In the genomic region with DNA sequence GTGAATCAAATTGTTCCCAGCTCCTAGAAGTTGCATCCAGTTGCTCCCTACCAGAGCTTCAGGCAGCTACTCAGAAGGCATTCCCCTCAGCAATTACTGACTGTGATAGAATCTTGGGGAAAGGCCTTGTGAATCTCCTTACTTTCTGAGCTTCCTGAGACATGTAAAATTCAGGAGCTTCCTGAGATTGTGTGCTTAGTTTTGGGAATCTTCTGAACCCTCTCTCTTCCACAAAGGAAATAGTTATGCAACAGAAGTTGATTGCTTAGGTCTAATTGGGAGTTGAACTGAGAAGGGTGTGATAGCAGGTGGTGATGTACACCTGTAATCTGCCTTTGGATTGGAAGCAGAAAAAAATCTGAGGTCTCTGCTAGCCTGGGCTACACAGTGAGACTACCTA, we compare ENCODE assay signal across 8 mouse cellular contexts. TPM values are rescaled to one million over a fixed set of nuclear protein-coding genes. Genes with fewer than 3 reads are reported as not detected.
DNase-seq lines count a peak whose midpoint lies in the region; ATAC-seq and TF ChIP-seq lines count a peak whose summit lies in the region.

Gene Lsm14a, minus strand, starts transcription at position 101 of the 400 bp plus-strand sequence.

- no peak within 1 kb of the TSS for H3K4me3 ChIP-seq in cerebellum, adult 2 months (replicated peaks; ENCODE audit: insufficient read depth, low read depth, low read length)
- H3K4me3 ChIP-seq in gastrocnemius, adult 2 months, result no peak within 1 kb of the TSS
- H3K4me3 ChIP-seq in hindbrain, postnatal 0 days (ENCODE audit: low read length), result no peak within 1 kb of the TSS

- no peak for DNase-seq in cerebellum, adult 2 months
- DNase-seq in adrenal gland, adult 2 months, result no peak
- DNase-seq in gastrocnemius, adult 2 months, result no peak
- no peak for DNase-seq in hindbrain, postnatal 0 days (ENCODE audit: low spot score)
- no peak for DNase-seq in spleen, postnatal 10 days (ENCODE audit: low spot score in 2 of 2)
- no peak for DNase-seq in B cell, adult 2 months

- peaks cover 7% of the 10 kb centered on the region for H3K4me1 ChIP-seq in cerebellum, adult 2 months (ENCODE audit: control insufficient read depth, insufficient read depth, low read length)
- peaks cover 6% of the 10 kb centered on the region; the same call in 1 of the 2 replicates for H3K4me1 ChIP-seq in hindbrain, postnatal 0 days (ENCODE audit: insufficient read depth, low read length)

- H3K36me3 ChIP-seq in hindbrain, postnatal 0 days (ENCODE audit: insufficient read depth, low read length), result no peaks in the 10 kb centered on the region

- intact Hi-C loops in gastrocnemius, adult 2 months (cut with DNase I), result loop anchor here (5.0 kb wide), 1 partner anchor 264 kb away; the partner anchor contains the start of gene Kctd15

- H3K4me2 ChIP-seq in hindbrain, postnatal 0 days (ENCODE audit: low read depth, low read length), result no peak within 1 kb of the TSS

- no peak within 1 kb of the TSS for H3K9ac ChIP-seq in hindbrain, postnatal 0 days (replicated peaks; ENCODE audit: low read length)

- no peaks in the 10 kb centered on the region for H3K9me3 ChIP-seq in hindbrain, postnatal 0 days (ENCODE audit: low read length)

- no peak for TF ChIP-seq POLR2A in cerebellum, adult 2 months (IDR thresholded peaks at IDR 0.05; ENCODE audit: borderline replicate concordance, insufficient read depth, low read length)

- no peak within 1 kb of the TSS for H3K27ac ChIP-seq in cerebellum, adult 2 months (ENCODE audit: insufficient read depth, low read length)
- H3K27ac ChIP-seq in gastrocnemius, adult 2 months, result no peak within 1 kb of the TSS
- H3K27ac ChIP-seq in hindbrain, postnatal 0 days, result no peak within 1 kb of the TSS

- ATAC-seq in cerebellum, adult (ENCODE audit: insufficient number of reproducible peaks, low FRiP score, low TSS enrichment), result no peak
- ATAC-seq in hindbrain, postnatal 0 days, result no peak
- ATAC-seq in megakaryocyte, adult 5-6 weeks (ENCODE audit: poor library complexity, severe bottlenecking), result no peak

- no peak for TF ChIP-seq CTCF in cerebellum, adult 2 months (IDR thresholded peaks at IDR 0.05; ENCODE audit: borderline replicate concordance, insufficient read depth, low read depth, low read length)
- no peak for TF ChIP-seq CTCF in gastrocnemius, adult 2 months (IDR thresholded peaks at IDR 0.05)
- no peak for TF ChIP-seq CTCF in hindbrain, postnatal 0 days (IDR thresholded peaks at IDR 0.05; ENCODE audit: low read depth)

- H3K27me3 ChIP-seq in cerebellum, adult 2 months (ENCODE audit: control insufficient read depth, insufficient read depth, low read length), result no peaks in the 10 kb centered on the region
- H3K27me3 ChIP-seq in hindbrain, postnatal 0 days (ENCODE audit: insufficient read depth, low read length), result no peaks in the 10 kb centered on the region

RNA-seq across cellular contexts. Expression of gene Lsm14a, which starts in this region (rescaled TPM):
- 66.5 and 76.7 TPM in 2 replicates for polyA plus RNA-seq in cerebellum, adult 2 months (2012; rRNA removed)
- 100 to 1,000 TPM; 104 to 134 TPM for total RNA-seq in adrenal gland, adult 2 months (2021)
- polyA plus RNA-seq in adrenal gland, adult 2 months (2012; rRNA removed), result 17.9 and 23.5 TPM in 2 replicates
- total RNA-seq in gastrocnemius, adult 2 months (2021), result 10 to 100 TPM; 92.8 to 96.2 TPM
- 28.0 and 44.9 TPM in 2 replicates for total RNA-seq in hindbrain, postnatal 0 days (2014; rRNA removed)
- 46.0 and 46.1 TPM in 2 replicates for polyA plus RNA-seq in hindbrain, postnatal 0 days (2015; fragmentation: Nextera tagmentation; extraction: Ambion mirVana)
- 118 and 135 TPM in 2 replicates for total RNA-seq in megakaryocyte, adult 5-6 weeks (2015)
- total RNA-seq in megakaryocyte, adult 5-6 weeks (2017), result 85.4 and 90.6 TPM in 2 replicates
